Mouse (Mus musculus): ENCODE measurements at regions not wholly inside any gene's neighbourhood (a gene's known extent, or its start where the extent isn't known, plus 50 kb on each side); places are given as distances from the start of the nearest gene placed in this dataset.

GRCm38 (mm10) chr8:36041222-36041864 is 275.8 kb downstream of the Gm19410 start:
- DNase-seq (ENCODE audit: low spot score): no peak

GRCm38 (mm10) chr8:36042594-36042993 is 277.0 kb downstream of the Gm19410 start:
- DNase-seq (ENCODE audit: low spot score): no peak

All from layer of hippocampus, adult 9-10 months (tissue).